Mouse (Mus musculus) thymus, adult 2 months (tissue): ENCODE results near the gene Tmem92.

ENCODE experiments used
- CTCF ChIP-seq: fragments of 200-500 bp; IDR thresholded peaks from 2 replicates; pipeline ENCODE4 v1.5.1; 2012; ENCODE audit warnings: mild to moderate bottlenecking, control low read depth, low read length, moderate library complexity, borderline replicate concordance; ENCODE audit not compliant: control insufficient read depth, poor library complexity, insufficient read depth; ENCODE audit errors: extremely low read depth
- POLR2A ChIP-seq: fragments of 200-500 bp; IDR thresholded peaks from 2 replicates; pipeline ENCODE4 v1.6.1; 2012; ENCODE audit warnings: mild to moderate bottlenecking, low read length, control low read depth, moderate library complexity; ENCODE audit not compliant: control insufficient read depth, poor library complexity, insufficient read depth; ENCODE audit errors: extremely low read depth

DNA sequence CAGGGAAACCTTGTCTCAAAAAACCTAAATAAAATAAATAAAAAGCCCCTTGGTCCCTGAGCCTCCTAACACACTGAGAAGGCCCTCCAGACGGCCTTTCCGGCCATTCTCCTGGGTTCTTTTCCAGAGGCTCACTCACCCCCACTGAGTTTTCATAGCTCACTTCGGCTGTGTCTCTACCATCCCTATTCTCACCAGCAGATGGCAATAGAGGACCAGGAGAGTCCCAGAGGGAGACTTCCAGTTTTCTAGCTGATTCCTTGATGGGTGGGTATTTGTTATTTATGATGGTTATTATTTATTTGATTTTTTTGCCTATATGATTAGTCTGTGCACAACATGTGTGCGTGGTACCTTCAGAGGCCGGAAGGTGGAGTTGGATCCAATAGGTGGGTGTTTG is 52.2 kb downstream of the Tmem92 start:
- TF ChIP-seq CTCF (no peak), POLR2A (no peak)
